Mouse (Mus musculus): ENCODE data around the gene Drosha.
"Not testable (repeated sequence)": the region's sequence is repeated elsewhere in the genome, so short reads cannot be mapped to it uniquely, and the experiment has no call there.

The Drosha gene

DNA sequence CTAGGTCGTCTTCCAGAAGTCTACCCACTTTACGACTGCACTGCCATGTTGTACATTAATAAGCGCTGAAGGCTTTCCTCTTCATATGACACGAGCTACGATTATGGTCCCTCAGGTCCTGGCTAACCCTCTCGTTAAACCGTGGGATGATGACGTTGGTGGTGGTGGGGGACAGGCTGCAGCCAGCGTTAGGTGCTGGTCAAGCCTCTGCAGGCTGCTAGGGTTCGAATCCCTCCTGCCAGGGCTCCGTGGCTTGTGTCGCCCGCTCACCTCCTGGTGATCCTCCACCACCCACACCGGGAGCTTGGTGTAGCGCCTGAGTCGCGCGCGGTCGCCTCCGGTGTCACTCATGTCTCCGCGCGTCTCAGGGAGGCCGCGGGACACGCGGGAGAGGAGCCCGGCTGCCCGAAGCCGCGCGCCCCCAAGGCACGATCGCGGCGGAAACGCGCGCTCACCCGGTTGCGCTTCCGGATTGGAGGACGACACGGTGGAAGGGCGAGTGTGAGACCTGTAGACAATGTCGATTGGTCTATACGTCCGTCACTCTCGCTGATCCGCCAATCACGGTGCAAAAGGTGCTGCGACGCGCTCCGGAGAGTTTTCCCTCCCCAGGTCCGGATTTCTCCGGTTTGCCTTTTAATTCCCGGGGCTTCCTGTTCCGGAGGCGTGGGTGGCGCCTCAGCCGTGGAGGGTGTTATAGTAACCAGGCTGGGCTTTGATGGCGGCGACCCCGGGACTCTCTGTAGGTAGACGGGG lies at the start of gene Drosha, which contains the start of gene 6030458C11Rik:
Gene Drosha, plus strand, starts transcription at position 619 of the 756 bp plus-strand sequence.
Gene 6030458C11Rik, minus strand, starts transcription at position 453 of the 756 bp plus-strand sequence.
- DNase-seq (ENCODE audit: low read depth), result peak; percentile 100

DNA sequence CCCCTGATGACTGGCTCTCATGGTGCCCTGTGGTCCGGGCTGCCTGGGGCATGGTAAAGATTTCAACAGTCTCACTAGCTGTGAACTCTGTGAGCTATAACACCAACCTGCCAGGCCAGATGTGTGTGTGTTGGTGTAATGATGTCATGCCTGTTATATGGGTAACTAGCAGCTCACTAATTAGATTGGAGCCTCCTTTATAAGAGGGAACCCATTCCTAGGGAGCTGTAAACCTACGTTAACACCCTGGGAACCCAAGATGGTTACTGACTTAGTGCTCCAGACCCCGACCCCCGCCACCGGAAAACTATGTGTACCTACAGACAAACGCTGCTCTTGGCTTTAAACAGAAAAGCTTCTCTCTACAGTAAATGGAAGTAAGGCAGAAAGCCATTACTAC lies 43.3 kb upstream of the Drosha start:
- no peak for DNase-seq (ENCODE audit: low read depth)

DNA sequence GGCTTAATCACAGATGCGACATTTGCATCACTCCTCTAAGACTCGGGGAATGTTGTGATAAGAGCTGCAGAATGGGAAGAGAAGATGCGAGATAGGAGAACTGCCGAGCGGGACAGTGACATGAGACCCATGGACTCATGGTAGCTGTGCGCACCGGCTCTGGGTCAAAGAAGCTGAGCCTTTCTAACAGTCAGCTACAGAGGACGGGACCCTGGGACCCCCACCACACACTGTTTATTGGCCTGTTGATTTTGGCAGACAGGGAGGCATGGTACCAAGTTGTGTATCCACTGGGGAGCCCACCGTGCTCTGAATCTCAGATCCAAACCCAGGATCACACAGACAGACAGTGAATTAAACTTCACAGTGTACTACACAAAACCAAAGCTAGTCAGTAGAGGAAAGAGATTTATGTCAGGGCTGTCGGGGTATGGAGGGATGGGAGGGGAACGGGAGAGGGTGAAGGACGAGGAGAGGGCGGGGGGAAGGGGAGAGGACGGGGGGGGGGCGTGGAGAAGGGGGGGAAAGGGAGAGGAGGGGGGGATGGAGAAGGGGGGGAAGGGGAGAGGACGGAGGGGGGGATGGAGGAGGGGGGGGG lies 42.8 kb upstream of the Drosha start:
- DNase-seq (ENCODE audit: low read depth), result no peak

DNA sequence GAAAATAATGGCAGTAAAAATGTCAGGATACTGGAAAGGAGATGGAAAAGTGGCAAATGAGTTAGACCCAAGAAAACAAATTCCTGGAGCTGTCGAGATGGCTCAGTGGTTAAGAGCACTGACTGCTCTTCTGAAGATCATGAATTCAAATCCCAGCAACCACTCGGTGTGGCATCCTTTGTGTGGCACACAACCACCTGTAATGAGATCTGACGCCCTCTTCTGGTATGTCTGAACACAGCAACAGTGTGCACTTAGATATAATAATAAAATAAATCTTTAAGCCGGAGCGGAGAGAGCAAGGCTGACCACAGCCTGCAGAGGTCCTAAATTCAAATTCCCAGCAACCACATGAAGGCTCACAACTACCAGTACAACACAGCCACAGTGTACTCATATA lies 36.1 kb upstream of the Drosha start:
- DNase-seq (ENCODE audit: low read depth), result no peak

DNA sequence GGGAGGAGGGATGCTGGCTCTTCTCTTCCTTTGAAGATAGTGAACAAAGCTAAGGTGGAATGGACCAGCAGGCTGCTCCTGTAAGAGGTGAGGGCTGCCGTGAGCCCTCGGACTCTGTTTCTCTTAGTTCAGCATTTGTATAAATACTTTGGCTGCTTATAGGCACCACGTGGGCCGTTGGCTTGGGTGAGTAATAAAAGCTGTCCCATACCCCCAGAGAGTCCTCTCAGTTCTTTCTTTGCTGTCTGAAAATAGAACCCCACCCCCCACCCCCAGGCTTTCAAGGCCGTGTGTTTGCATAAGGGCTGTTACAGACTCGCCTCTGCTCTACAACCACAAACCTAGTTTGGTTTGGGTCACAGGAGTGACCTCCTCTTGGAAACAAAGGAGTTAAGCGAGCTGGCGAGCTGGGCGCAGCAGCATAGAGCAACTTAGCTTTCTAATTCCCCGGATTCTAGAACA lies 35.2 kb upstream of the Drosha start:
- no peak for DNase-seq (ENCODE audit: low read depth)

DNA sequence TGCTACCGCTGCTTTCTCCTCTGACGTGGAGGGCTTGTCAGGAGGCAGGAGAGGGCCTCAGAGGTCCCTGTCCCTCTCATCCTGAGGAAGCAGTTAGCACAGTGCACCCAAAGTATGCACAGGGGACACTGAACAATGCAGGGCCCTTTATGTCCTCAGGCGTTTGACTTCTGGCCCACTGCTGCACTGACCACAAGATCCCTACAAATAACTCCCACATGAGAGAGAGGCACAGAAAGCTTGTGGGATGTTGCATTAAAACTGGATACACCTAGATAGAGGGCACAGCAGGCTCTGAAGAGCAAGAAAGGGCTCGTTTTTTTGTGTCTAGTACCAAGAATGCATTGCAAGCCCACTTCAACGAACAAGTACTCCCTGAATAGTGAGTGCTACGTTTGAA lies 30.3 kb upstream of the Drosha start:
- DNase-seq (ENCODE audit: low read depth), result no peak

DNA sequence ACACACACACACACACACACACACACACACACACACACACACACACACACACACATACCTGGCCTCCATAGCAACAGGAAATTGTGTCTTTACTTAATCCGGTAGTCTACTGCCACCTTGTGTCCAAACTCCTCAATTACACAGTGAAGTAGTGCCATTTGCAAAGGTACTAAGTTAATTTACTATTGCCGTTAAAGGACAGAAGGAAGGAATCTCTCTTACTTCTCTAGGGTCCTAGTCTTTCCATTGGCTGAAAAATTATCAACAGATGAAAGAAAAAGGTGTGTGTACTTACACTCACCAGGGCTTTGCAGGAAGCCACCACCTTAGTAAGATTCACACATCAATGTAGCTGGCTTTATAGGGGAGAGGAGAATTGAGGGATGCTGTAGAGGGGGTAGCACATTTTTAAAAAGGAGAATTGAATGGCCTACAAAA lies 29.1 kb upstream of the Drosha start:
- DNase-seq (ENCODE audit: low read depth), result peak; percentile 73

DNA sequence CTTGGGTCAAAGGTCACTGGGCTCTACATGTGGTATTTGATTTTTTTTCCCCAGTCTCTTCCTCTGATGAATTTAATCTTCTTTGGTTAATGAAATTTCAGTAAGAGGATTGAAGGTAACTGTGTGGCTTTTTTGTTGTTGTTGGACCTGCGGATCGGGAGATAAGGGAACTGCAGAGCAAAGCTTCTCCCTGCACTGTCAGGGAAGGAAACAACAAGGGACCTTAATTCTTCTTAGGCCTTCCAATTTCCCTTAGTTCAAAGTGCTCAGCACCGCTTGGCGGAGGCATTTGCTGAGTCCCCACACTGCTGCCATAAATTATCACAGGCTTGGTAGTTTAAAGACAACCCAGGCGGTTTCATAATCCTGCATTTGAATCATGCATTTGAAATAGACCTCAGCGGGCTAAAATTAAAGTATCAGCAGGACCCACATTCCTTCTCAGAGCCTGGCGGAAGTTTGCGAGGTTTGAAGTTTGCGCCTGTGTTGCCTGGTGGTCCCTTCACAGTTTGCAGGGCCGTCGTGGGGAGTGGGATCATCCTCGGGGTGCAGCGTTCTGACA lies 28.6 kb upstream of the Drosha start:
- DNase-seq (ENCODE audit: low read depth), result no peak

DNA sequence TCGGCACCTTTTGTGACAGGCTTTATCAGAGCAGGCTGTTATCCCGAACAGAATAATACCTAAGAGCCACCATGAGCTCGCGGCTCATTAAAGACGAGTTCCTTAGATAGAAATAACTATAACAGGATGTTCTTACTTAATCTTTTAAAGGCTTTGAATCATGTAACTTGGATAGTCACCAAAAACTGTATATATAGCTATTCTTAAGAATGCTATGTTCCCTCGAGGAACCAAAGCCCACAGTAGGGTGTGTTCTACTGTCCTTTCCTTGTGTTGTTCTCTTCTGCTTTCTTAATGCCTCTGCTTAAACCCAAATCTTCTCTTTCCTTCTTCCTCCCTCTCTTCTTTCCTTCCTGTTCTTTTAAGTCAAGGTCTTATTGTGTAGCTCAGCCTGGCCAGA lies 26.6 kb upstream of the Drosha start:
- DNase-seq (ENCODE audit: low read depth), result no peak

DNA sequence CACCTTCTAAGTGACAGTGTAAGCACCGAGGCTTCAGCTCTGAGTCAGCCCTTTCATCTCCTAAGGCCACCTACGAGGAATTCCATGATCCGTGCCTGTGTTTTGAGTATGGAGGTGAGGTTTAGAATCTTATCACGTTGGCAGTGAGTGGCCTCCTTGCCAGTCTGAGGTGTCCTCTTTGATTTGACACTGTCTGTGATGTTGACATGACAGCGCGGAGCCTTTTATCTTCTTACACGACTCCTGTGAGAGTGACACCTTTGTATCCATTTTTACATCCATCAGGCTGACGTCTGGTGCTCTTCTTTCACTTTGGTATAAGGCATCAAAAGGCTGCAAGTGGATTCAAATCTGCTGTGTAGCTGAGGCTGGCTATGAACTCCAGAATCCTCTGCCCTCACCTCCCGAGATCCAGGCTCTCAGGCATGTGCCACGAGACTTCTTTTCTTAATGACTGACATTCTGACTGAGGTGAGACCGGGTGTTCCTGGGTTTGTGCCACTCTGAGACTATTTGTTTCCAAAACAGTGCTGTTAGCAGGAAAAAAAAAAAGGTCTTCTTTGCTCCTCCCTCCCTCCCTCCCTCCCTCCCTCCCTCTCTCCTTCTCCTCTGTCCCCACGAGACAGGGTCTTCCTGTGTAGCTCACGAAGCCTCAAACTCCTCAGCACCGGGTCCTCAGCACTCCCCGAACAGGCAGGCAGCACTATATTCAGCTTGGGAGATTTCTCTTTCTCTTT lies 24.0 kb upstream of the Drosha start:
- DNase-seq (ENCODE audit: low read depth), result no peak

DNA sequence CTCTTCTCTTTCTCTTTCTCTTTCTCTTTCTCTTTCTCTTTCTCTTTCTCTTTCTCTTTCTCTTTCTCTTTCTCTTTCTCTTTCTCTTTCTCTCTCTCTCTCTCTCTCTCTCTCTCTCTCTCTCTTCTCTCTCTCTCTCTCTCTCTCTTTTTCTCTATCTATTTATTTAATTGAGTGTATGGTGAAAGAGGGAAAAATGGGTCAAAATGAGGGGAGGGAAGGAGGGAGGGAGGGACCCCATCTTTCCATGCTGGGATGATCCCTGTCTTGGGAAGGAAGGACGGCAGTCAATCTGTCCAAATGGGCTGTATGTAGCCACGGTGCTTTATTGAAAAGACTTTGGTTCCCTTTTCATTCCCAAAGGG lies 23.5 kb upstream of the Drosha start:
- DNase-seq (ENCODE audit: low read depth), result not testable (repeated sequence)

DNA sequence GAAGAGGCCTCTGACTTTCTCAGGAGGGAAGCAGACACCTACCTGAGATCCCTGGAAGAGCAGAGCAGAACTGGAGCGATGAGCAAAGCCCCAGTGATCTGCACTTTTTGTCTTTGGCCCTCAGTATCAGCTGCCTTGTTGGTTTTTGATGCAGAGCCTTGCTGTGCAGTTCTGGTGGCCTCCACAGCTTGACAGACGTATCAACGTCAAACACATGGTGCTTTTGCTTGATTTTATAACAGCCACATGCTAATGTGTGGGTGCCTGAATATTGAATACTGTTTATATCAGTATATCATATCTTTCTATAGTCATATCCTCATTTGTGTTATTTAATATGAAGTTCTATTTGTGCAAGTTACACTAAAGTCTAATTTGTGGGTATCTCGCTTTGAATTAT lies 19.5 kb upstream of the Drosha start:
- no peak for DNase-seq (ENCODE audit: low read depth)

DNA sequence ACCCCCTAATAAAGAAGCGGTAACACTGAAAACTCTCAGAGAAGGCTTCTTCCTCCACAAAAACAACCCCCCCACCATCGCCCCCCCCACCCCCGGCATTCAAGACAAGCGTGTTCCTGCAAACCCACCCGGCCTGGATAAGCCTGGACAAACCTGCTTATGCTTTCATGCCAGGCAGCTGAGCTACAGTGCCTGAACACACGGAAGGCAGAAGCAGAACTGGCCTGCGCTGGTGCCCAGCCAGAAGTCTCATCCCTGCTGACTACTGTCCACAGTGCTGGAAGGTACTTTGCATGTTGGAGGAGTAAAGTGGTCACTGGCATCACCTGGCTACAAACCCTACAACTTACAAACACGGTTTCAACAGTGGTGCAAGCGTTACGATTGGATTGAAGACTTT lies 17.5 kb upstream of the Drosha start:
- no peak for DNase-seq (ENCODE audit: low read depth)

DNA sequence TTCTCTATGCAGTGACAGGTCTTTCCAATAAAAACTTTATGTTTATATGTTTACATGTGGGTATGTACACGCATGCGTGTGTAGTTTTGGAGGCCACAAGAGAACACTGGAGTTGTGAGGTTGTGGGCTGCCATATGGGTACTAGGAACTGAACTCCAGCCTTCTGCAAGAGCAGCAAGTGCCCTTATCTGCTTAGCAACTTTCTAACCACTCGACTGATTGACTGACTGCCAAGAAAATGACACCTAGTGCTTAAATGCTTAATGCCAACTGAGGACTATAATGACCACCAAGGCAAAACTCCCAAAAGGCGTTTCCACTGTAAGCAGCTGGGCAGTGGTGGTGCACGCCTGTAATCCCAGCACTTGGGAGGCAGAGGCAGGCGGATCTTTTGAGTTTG lies 15.3 kb upstream of the Drosha start:
- DNase-seq (ENCODE audit: low read depth), result no peak

DNA sequence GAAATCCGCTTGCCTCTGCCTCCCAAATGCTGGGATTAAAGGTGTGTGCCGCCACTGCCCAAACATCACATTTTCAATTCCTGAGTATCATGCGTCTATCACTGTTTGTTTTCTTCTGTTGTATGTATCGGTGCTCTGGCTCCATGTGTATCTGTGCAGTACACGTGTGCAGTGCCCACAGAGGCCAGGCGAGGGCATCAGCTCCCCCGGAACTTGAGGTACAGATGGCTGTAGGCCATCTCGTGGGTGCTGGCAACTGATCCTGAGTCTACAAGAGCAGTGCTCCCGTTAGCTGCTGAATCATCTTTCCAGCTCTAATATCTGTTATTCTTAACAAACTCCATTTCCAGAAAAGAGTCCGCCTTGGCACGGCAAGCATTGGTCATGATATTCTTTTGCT lies 12.0 kb upstream of the Drosha start:
- no peak for DNase-seq (ENCODE audit: low read depth)

DNA sequence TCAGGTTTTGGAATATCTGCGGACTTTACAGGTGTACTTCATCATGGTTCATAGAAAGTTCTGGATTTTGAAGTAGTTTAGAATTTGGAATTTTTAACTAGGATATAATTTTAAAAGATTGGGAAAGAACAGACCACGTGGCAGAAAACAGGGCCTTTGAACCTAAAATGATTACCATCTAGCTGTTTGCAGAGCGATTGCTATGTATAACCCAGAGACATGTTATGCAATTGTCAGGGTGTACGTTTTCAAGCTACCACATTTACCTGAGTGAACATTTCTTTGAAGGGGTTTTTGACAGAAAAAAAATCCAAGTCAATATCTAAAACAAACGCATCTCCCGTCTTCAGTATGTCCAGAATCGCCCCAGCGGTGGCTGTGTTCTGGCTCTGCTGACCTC lies 7.0 kb upstream of the Drosha start:
- no peak for DNase-seq (ENCODE audit: low read depth)

DNA sequence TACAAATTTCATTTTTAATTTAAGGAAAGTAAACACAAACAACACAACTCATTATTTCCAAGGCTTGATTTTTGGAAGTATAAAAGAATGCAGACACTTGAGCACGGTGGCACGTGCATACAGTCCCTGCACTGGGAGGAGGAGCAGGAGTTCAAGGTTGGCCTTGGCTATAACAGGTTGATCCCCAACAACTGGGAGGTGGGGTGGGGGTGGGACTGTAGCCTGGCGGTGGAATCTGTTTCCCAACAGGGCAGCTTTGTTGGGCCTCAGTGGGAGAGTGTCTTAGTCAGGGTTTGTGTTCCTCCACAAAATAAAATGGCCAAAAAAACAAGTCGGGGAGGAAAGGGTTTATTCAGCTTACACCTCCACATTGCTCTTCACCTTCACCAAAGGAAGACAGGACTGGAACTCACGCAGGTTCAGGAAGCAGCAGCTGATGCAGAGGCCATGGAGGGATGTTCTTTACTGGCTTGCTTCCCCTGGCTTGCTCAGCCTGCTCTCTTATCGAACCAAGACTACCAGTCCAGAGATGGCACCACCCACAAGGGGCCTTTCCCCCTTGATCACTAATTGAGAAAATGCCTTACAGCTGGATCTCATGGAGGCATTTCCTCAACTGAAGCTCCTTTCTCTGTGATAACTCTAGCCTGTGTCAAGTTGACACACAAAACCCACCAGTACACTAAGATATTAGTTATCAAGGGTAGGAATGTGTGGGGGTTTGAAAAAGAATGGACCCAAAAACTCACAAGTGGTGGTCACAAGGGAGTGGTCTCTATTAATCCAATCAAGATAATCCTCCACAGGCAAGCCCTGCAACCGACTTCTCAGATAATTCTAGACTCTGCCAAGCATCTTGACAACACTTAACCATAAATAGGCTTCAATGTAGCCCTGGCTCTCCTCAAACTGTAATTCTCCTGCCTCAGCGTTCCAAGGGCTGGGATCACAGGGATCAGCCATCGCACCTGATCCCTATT lies 1.9 kb upstream of the Drosha start:
- peak; percentile 40 for DNase-seq (ENCODE audit: low read depth)

DNA sequence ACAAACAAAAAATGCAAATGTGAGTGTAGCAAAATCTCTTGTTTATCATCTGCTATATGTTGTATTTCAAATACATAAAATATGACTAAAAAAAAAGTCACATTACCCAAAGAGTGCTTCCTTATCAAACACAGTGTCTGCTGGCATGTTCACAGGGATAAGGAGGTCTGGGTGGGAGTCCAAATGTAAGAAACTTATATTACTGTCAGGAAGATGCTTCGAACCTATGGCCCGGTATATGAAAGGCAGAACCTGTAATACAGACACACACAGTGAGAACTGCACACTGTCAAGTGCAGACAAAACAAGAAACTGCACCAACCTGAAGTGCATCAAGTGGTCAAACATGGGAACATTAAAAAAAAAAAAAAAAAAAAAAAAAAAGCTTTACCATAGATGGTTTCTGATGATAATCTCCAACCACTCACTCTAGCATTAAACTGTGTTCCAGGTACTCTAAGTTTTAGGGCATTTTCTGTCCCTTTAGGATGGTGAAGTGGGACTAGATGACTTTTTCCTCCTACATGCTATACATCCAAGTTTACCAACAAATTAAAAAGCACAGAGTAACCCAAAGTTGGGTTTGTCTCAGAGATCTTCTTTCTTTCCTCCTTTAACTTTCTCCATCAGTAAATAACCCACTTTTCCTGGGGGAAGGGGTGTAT lies 1.0 kb upstream of the Drosha start:
- DNase-seq (ENCODE audit: low read depth), result peak; percentile 41

DNA sequence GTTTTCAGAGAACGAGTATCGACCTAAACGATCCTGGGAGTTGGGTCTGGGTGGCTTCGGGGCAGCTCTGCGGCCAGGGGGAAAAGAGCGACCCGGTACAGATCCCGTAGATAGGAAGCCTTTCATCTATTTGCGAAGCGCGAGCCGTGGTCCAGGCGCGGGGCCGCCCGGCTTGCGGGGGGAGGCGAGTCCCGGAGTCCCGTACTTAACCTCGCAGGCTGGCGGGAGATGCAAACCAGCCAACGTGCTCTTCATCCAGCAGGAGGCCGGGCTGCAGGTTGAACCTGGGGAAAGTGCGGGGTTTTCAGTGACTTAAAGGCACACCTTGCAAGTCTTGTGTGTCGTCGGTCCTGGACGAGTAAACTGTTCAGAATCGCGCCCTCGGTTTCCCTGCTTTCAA lies 350 bp downstream of the Drosha start:
- DNase-seq (ENCODE audit: low read depth), result peak; percentile 23

DNA sequence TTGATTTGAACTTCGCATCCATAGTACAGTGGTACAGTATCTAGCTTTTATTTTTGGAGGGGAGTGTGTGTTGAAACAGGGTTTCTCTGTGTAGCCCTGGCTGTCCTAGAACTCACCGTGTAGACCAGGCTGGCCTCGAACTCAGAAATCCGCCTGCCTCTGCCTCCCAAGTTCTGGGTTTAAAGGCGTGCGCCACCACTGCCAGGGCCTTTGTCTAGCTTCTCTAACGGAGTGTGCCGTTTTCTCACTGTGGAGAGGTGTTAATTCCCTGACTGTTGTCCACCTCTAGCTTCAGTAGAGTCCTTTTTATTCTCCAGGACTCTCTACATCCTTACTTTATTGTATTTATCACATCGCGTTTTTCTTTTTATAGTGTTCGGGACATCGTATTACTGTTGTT lies 793 bp downstream of the Drosha start:
- no peak for DNase-seq (ENCODE audit: low read depth)

DNA sequence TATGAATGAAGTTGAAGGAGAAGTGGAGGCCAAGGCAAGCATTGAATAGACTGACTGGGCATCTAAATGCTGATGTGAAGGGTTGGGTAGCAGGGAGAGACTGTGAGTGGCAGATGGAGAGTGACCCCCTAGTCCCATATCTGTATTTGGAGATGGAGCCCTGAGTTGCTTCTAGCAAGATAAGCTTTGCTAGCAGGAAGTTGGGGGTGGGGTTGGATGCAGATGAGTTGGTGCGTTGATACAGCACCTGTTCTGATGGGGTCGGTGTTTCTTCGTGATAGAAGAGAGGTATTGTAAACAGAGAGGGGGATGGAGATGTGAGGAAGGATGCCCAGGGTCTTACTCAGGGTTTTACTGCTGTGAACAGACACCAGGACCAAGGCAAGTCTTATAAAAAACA lies 5.3 kb downstream of the Drosha start:
- DNase-seq (ENCODE audit: low read depth), result no peak
